Mouse (Mus musculus) brain, adult 2 months (tissue): ENCODE results near the gene Cds2.
A peak's percentile ranks its signal among the peaks of the same experiment; 100 is the strongest.
"Not testable (repeated sequence)": the region's sequence is repeated elsewhere in the genome, so short reads cannot be mapped to it uniquely, and the experiment has no call there.

Experiments
- DNase-seq: peaks from one replicate; pipeline ENCODE4 v3.0.0; 2011; ENCODE audit warnings: low read depth, low spot score

The Cds2 gene

DNA sequence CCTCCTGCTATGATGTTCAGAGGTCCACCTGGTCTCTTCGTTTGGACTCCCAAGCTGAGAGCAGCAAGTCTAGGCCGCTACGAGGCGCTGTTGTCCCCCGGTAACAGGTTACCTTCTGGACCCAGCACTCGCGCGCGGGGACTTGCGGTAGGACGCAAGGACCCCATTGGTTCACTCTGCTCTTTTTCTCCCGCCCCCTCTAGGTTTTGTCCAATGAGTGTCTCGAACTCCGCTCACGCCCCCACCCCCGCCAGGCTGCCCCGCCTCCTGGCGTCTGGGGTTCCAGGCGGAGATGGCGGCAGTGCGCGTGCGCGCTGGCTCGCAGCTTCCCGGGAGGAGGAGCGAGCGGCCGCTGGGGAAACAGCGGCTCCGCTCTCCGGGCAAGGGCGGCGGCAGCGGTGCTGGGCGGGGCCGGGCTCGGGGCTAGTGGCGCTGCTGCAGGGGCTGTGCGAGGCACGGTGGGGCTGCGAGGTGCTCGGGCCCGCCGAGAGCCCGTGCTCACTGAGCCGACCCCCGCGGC is at the start of gene Cds2:
Gene Cds2 (plus strand): TSS at position 270 of the 520 bp plus-strand sequence.
- DNase-seq = peak; percentile 100

DNA sequence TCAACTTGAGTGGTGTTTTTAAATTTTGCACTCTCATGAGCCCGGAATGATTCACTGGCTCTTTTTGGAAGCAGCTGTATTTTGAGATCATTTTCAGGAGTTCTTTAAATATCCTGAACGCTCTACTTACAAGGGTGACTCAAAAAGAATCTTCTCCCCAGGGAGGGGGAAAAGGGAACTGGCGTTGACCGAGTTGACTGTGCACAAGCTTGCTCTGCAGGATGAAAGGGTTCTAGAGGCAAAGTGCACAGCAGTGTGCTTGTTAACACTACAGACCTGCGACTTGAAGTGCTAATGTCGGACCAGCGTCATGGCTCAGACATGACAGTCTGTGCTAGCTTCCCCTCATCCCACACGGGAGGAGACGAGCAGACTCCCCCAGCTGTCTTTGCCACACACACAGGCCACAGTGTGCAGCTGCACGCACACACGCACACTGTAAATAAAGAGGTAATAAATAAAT is 41.3 kb upstream of the Cds2 start:
- DNase-seq = peak; percentile 93

DNA sequence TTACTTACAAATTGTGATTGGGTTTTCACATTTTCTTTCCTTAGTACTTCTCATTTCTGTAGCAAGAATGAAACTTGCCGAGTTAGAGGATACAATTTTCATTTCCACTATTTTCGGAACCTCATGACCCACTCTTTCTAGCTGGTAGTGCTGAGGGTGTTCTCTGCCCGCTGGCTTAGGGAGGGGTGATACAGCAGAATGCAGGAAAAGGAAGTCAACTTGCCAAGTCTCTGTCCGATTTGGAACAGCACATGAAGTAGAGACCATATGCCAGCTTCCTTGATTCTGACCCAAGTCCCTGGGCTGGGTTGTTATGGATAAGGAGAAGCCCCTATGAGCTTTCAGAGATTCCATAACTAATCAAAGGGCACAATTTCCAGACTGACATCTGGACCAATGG is 38.6 kb upstream of the Cds2 start:
- peak; percentile 63 for DNase-seq

DNA sequence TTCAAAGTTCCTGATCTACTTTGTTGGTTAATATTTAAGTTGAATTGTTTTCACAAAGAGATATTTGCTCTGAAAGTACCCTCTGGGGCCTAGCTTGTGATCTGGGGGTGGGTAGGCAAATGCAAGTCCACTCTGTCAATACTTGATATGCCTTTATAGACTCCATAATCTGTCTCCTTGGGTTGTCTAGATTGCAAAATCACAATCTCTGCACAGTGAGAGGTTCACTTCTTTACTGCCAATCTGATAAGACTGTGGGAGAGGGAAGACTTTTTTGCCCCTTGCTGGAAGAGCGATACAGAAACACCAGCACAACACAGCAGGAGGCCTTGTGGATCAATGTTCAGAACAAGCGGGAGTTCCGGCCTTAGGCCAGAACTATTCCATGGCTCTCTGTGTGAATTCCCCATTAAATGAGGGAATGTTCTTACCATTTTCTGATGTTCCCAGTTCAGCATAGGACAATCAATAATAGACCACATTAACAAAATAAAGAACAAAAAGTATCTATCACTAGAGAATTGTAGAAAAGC is 30.5 kb upstream of the Cds2 start:
- DNase-seq = no peak

- no peak for DNase-seq
Measured at GRCm38 (mm10) chr2:132233985-132234765, 28.8 kb upstream of the Cds2 start.

- no peak for DNase-seq
Measured at GRCm38 (mm10) chr2:132235291-132235690, 27.7 kb upstream of the Cds2 start.

- no peak for DNase-seq
Measured at GRCm38 (mm10) chr2:132235975-132236374, 27.0 kb upstream of the Cds2 start.

- not testable (repeated sequence) for DNase-seq
Measured at GRCm38 (mm10) chr2:132239434-132239833, 23.5 kb upstream of the Cds2 start.

DNA sequence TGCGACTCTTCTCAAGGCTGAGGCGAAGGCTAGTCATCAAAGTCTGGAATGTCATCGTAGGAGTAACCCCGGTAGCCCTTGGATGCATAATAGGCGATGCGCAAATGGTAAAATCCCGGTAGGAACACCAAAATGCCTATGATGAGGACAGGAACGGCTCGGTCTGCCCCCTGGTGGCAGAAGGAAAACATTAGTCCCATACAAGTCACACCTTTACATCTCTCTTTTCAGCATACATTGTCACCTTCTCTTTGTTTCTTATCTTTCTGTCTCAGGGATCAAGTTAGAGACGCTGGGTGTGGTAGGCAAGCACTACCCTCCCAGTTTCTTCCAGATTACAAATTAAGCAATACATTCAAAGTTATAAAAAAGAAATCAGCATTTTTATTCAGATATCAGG is 22.5 kb upstream of the Cds2 start:
- peak; percentile 52 for DNase-seq

GRCm38 (mm10) chr2:132243370-132243769 is 19.6 kb upstream of the Cds2 start:
- DNase-seq = no peak

- DNase-seq = peak; percentile 99
Measured at GRCm38 (mm10) chr2:132247539-132248313, 15.2 kb upstream of the Cds2 start, which contains the start of gene Tmem230. Gene Tmem230, minus strand, starts transcription at chr2:132247807.

DNA sequence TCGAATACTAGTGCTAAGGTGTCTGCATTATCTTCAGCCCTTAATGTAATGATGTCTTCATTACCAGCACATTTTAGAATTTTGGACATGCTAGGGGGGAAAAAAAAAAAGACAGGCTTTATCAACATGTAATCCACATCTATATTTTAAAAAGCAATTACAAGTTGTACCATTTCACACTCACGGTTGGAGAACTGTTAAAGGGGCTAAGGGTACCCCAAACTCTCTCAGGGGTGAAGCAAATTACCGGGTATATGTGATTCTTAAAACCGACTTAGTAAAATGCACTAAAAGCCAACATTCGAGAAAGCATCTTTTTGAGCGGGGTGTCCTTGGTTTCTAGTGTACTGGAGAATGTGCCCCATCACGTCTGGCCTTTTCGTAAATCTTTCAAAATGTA is 11.0 kb upstream of the Cds2 start:
- DNase-seq = no peak

DNA sequence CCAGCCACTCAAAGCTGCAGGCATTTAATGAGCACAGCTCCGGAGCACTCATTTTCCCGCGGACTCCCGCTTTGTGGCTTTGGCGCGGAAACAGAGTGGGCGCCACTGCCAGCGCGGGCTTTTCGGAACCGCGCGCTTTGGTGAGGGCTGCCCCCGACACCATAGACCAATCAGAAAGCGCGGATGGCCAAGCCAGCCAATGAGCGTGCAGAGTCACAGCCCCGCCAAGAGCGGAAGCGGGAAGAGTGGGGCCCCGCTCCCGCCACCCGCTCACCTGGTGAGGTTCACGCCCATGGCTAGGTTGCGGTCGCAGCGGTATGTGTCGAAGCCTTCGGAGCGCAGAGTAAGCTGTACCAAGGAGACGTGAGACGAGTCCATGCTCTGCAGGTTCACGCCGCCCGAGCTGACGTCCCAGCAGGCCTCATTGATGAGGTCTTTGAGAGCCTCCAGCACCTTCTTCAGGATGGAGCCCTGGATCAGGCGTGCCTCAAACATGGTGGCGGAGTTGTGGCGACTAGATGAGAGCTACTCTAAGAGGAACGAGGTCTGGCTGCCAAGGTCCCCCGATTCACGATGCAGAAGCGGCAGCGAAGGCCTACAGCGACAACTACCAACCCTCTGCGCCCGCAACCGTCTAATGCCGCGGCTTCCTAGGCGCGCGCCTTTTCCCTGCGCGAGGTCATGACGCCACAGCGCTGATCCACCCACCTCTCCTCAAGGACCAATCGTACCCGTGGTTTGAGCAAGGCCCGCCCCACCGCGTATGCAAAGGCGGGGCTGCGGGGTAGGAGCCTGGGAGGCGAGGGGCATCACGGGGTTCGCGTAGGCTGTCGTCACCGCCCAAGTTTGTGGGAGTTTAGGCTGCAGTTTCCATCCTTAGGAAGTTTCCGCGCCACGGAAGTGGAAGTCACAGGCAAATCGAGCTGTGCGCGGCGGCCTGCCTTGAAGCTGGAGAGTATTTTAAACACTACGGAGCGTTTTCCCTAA is 10.1 kb upstream of the Cds2 start, which contains the start of gene Pcna:
Gene Pcna (minus strand): TSS at position 773 of the 987 bp plus-strand sequence.
- DNase-seq = peak; percentile 99

DNA sequence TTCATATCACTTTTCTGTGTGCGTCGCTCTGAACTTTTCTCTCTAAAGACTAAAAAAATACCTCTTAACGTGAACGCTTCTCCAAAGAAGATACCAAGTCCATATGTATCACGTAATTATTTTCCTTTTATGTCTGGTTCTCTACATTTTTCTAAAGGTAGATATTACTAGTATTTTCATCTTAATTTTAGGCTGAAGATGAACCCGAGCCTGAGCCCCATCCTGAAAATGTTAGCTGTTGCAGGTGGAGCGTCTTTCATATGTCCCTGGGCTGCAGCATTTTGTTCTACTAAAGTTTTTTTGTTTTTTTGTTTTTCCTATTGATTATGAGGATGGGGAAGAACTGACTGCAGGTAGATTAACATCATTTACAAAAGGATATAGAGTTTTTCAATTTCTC is 9.3 kb upstream of the Cds2 start:
- DNase-seq = no peak

DNA sequence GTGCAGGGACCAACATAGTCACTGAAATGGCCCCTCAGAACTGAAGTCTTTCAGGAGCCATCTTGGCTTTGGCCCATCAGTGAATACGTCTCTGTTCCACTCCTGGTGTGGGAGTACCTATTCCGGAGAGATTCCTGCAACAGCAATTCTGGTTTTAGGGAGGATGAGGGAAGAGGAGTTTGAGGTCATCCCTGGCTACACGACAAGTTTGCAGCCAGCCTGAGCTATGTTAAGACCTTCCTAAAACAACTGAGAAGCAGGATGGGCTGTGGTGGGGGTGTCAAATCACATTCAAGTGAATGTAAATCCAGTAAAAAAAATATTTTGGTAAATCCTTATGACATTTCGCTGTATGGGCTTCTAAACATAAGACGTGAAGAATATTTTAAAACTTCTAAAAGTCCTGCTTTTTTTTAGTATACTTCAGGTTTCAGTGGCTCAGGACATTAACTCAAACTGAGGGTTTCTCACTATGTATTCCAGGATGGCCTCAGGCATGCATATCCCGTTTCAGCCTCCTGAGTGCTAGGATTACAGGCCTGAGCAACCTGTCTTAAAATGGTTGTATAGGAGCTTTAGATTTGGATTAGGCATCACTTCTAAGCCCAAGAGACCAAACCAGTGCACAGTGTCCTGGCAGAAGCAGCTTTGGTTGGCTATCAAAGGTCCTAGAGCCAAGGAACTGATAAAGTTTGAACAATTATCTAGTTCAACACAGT is 5.4 kb upstream of the Cds2 start:
- DNase-seq = no peak

DNA sequence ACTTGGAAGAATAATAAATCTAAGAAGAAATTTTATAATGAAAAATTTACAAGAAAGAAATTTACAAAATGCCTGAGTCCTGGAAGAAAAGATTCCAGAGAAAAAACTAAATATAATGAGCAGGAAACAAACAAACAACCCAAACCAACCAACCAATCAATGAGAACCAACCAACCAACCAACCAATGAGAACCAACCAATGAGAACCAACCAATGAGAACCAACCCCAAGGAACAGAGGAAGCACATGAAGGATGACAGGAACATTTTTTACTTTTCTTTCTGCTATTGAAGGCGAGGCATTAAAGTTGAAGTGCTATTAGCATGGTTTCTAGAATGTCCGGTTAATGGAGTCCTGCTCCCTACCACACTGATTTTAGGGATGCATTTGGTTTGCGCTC is 2.3 kb upstream of the Cds2 start:
- no peak for DNase-seq

GRCm38 (mm10) chr2:132262175-132262574 is 773 bp upstream of the Cds2 start:
- no peak for DNase-seq

DNA sequence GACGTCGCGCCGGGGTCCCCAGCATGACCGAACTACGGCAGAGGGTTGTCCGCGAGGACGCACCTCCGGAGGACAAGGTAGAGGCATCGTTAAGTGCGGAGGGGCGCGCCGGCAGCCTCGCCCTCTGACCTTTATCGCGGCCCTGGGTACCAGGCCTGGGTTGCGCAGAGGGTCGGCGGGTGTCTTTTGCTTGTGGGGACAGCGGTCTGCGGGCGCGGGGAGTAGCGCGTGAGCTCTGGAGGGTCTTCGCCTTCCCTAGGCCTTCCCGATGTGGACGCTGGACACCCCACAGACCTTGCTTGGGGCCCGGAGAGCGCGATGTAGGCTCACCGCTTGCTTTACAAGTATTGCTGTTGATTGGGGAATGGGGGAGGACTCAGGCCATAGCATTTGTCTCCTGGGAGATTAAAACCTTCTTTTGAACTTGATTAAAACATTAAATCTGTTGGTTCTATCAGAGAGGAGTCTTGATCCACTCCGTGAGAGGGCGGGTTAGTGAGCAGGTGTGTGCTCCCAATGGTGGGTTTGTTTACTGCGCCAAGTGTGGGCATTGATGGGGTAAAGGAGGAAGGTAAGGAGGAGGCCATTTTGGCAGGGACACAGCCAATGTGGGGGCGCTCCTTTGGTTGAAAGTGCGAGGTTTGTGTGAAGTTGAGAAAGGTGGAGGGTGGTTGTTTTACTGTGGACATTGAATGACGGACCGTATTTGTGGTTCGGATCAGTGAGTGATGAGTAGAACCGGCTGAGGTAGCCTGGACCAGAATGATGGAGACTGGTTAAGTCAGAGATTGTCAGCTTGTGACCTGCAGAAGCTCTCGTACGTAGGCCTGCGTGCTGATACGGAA is 695 bp downstream of the Cds2 start:
- DNase-seq = peak; percentile 70

GRCm38 (mm10) chr2:132264266-132264710 is 1.3 kb downstream of the Cds2 start:
- peak; percentile 39 for DNase-seq
